Mouse (Mus musculus) hindbrain, postnatal 0 days (tissue): Measurements from ENCODE around the gene Pi4k2a. TPM values are rescaled to one million over a fixed set of nuclear protein-coding genes. Genes with fewer than 3 reads are reported as not detected.

ENCODE experiments used
- ATAC-seq: fragments of 200-750 bp; cut with Nextera tagmentation; 2 replicates; pipeline ENCODE4 v1.8.0; 2017; ENCODE audit warnings: mild to moderate bottlenecking, moderate TSS enrichment, moderate library complexity
- DNase-seq: peaks from one replicate; pipeline ENCODE4 v3.0.0-alpha.2; 2015; ENCODE audit warnings: low spot score
- H3K27ac ChIP-seq: fragments of 300-500 bp; sonication (generic); 2 replicates; pipeline ENCODE4 v1.5.1; 2014; ENCODE audit warnings: mild to moderate bottlenecking
- H3K27me3 ChIP-seq: fragments of 300-500 bp; sonication (generic); 2 replicates; pipeline ENCODE4 v1.6.1; 2014; ENCODE audit warnings: low read length, mixed read lengths; ENCODE audit not compliant: insufficient read depth
- H3K36me3 ChIP-seq: fragments of 300-500 bp; sonication (generic); 2 replicates; pipeline ENCODE4 v1.6.1; 2014; ENCODE audit warnings: low read length, mixed read lengths; ENCODE audit not compliant: insufficient read depth
- H3K4me1 ChIP-seq: fragments of 300-500 bp; sonication (generic); 2 replicates; pipeline ENCODE4 v1.6.1; 2014; ENCODE audit warnings: antibody characterized with exemption, low read length, mixed read lengths; ENCODE audit not compliant: insufficient read depth
- H3K4me2 ChIP-seq: fragments of 300-500 bp; sonication (generic); 2 replicates; pipeline ENCODE4 v1.6.1; 2014; ENCODE audit warnings: low read depth, mild to moderate bottlenecking, low read length, moderate library complexity, mixed read lengths
- H3K4me3 ChIP-seq: fragments of 300-500 bp; sonication (generic); 2 replicates; pipeline ENCODE4 v1.5.1; 2014; ENCODE audit warnings: low read length
- H3K9ac ChIP-seq: fragments of 300-500 bp; sonication (generic); replicated peaks from 2 replicates; pipeline ENCODE4 v1.6.1; 2014; ENCODE audit warnings: mild to moderate bottlenecking, low read length, moderate library complexity, mixed read lengths
- H3K9me3 ChIP-seq: fragments of 300-500 bp; sonication (generic); 2 replicates; pipeline ENCODE4 v1.6.1; 2016; ENCODE audit warnings: low read length, mixed read lengths
- CTCF ChIP-seq: IDR thresholded peaks from 2 replicates; pipeline ENCODE4 v1.5.1; 2016; ENCODE audit warnings: antibody characterized with exemption, control low read depth, low read depth
- WGBS: fragments of 180-500 bp; shearing (Covaris S2); extraction: QIAGEN DNeasy Blood & Tissue Kit; methylation state at CpG from one replicate; pipeline ENCODE4 v1.1.7; 2014; 5-methylcytosine and 5-hydroxymethylcytosine counted together
- polyA plus RNA-seq: library from polyadenylated mRNA; unstranded; fragments of >200 nt; fragmentation: Nextera tagmentation; extraction: Ambion mirVana; gene quantifications from 2 replicates; pipeline ENCODE4 v1.2.1, GENCODE M21; 2015
- total RNA-seq: library from RNA; depleted of rRNA; stranded (reverse); fragments of >200 nt; gene quantifications from 2 replicates; pipeline ENCODE4 v1.2.3, GENCODE M21; 2014; rRNA removed

Gene Pi4k2a
- 18.3 and 21.7 TPM in 2 replicates for total RNA-seq
- 33.9 and 36.4 TPM in 2 replicates for polyA plus RNA-seq

- no peak for TF ChIP-seq CTCF
- no peaks in the 10 kb centered on the region for H3K9me3 ChIP-seq
- no peaks in the 10 kb centered on the region for H3K27me3 ChIP-seq
- peak within 1 kb of the TSS; percentile 90 for H3K9ac ChIP-seq
- H3K27ac ChIP-seq = peak within 1 kb of the TSS; percentile 93
- peak; percentile 98 for ATAC-seq
- H3K4me1 ChIP-seq = peaks cover 10% of the 10 kb centered on the region
- under 1% methylated on average over 55 of the region's 55 CpGs for WGBS
- DNase-seq = peak; percentile 100
- H3K4me2 ChIP-seq = peak within 1 kb of the TSS; percentile 66
- H3K4me3 ChIP-seq = peak within 1 kb of the TSS; percentile 85
- H3K36me3 ChIP-seq = no peaks in the 10 kb centered on the region
These were observed at the start of gene Pi4k2a for GRCm38 (mm10) chr19:42089748-42090595. TSS of gene Pi4k2a (plus strand) at chr19:42090470.

GRCm38 (mm10) chr19:42043988-42044387, 46.3 kb upstream of the Pi4k2a start:
- Histone ChIP-seq H3K4me1 (peaks cover 4% of the 10 kb centered on the region; the same call in 1 of the 2 replicates), H3K27ac (no peak overlapping the region), H3K36me3 (no peaks in the 10 kb centered on the region), H3K4me2 (no peak overlapping the region), H3K9me3 (no peaks in the 10 kb centered on the region), H3K4me3 (no peak overlapping the region), H3K9ac (no peak overlapping the region), H3K27me3 (no peaks in the 10 kb centered on the region)
- no peak for TF ChIP-seq CTCF
- ATAC-seq (no peak), DNase-seq (no peak)
- 97% methylated on average over 6 of the region's 6 CpGs for WGBS

DNA sequence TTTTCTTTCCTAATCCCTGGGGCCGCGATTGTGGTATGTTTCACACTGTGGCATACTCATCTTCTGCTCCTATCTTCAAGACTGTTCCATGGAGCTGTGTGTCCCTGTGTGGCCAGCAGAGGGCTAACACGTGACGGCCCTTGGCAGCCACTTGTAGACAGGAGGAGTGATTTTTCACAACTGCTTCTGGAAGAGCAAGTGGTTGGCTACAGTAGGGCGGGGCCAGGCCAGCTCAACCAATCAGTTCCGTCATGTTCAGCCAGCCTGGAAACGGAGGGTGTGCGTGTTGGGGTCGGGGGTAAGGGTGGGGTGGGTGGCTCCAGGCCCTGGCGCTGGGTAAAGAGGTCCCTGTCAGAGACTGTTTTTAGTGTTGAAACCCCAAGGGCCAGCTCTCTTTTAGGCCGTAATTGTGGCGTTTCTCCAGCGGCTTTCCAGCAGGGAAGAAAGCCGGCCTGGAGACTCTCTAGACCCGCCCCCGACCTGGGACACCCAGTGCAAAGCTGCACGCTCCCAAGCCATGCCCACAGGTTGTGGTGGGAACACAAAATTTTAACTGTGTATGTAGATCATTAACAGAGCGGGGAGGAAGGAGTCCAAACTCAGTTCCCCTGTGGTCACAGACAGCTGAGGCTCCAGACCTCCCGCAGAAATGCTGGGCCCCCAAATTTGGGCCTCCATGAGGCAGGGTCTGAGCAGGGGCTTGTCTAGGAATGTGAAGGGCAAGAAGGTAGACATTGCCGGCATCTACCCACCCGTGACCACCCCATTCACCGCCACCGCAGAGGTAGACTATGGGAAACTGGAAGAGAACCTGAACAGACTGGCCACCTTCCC, 44.8 kb upstream of the Pi4k2a start, which contains the start of gene Hoga1:
Gene Hoga1, plus strand, starts transcription at position 342 of the 834 bp plus-strand sequence.
- peak within 1 kb of the TSS; percentile 56 for H3K4me2 ChIP-seq
- peak; percentile 82 for DNase-seq
- 24% methylated on average over 23 of the region's 23 CpGs for WGBS
- peak within 1 kb of the TSS; percentile 25 for H3K4me3 ChIP-seq
- no peaks in the 10 kb centered on the region for H3K9me3 ChIP-seq
- H3K9ac ChIP-seq = 0 out of 2 replicates have a peak within 1 kb of the TSS, but pooled peaks have one; percentile 17
- ATAC-seq = peak; percentile 95
- H3K36me3 ChIP-seq = no peaks in the 10 kb centered on the region
- H3K27ac ChIP-seq = no peak within 1 kb of the TSS
- H3K4me1 ChIP-seq = peaks cover 4% of the 10 kb centered on the region; the same call in 1 of the 2 replicates
- H3K27me3 ChIP-seq = no peaks in the 10 kb centered on the region
- peak; percentile 89 for TF ChIP-seq CTCF

DNA sequence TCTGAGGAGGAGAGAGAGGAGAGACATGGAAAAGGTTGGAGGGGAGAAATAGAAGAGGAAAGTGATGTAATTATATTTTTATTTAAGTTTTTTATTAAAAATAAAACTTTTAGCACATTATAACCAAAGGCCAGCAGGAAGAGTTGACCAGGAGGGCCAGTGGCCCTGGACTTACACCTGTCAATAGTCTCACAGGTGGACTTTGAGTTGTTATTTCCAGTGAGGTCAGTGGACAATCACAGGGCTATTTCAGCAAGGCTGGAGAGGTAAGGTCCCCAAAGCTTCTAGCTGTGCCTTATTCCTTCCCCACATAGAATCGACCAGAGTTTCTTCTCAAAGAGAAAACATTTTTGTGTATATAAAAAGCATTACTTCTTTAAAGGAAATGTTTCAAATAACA, 40.0 kb upstream of the Pi4k2a start:
- no peak overlapping the region for H3K27ac ChIP-seq
- peaks cover 4% of the 10 kb centered on the region; the same call in 1 of the 2 replicates for H3K4me1 ChIP-seq
- no peaks in the 10 kb centered on the region for H3K36me3 ChIP-seq
- ATAC-seq = no peak
- no peak for DNase-seq
- H3K9me3 ChIP-seq = no peaks in the 10 kb centered on the region
- TF ChIP-seq CTCF = no peak
- H3K4me3 ChIP-seq = no peak overlapping the region
- 78% methylated on average over 1 of the region's 1 CpGs for WGBS
- no peak overlapping the region for H3K9ac ChIP-seq
- no peak overlapping the region for H3K4me2 ChIP-seq
- no peaks in the 10 kb centered on the region for H3K27me3 ChIP-seq

GRCm38 (mm10) chr19:42051351-42051750, 38.9 kb upstream of the Pi4k2a start:
- DNase-seq = no peak
- Histone ChIP-seq H3K4me2 (no peak overlapping the region), H3K4me3 (no peak overlapping the region), H3K9me3 (no peaks in the 10 kb centered on the region), H3K36me3 (no peaks in the 10 kb centered on the region), H3K4me1 (no peaks in the 10 kb centered on the region), H3K27me3 (no peaks in the 10 kb centered on the region), H3K27ac (no peak overlapping the region), H3K9ac (no peak overlapping the region)
- WGBS = 86% methylated on average over 3 of the region's 3 CpGs
- ATAC-seq = no peak
- no peak for TF ChIP-seq CTCF

DNA sequence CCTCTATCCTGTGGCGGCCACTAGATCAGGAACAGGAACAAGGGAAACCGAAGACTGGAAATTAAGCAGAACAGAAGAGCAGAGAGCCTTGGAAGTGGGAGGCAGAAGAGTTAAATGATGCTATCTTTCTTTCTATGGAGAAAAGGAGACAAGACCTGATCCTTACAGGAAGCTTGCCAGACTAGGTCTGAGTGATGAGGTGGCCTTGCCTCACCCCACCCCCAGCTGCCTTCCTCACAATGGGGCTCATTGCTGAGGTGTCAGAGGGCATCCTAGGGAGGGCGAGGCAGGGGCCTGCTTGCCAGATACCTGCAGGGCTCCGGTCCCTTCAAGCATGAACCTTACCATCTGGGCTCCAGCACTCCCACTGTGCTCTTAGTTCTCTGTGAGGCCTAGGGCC, 38.3 kb upstream of the Pi4k2a start, which contains the start of gene 4933411K16Rik:
Gene 4933411K16Rik, plus strand, starts transcription at position 301 of the 400 bp plus-strand sequence.
- H3K27ac ChIP-seq = no peak within 1 kb of the TSS
- H3K9ac ChIP-seq = no peak within 1 kb of the TSS
- no peaks in the 10 kb centered on the region for H3K4me1 ChIP-seq
- no peak within 1 kb of the TSS for H3K4me3 ChIP-seq
- no peaks in the 10 kb centered on the region for H3K9me3 ChIP-seq
- WGBS = 70% methylated on average over 4 of the region's 4 CpGs
- ATAC-seq = no peak
- no peaks in the 10 kb centered on the region for H3K36me3 ChIP-seq
- no peak for DNase-seq
- no peak within 1 kb of the TSS for H3K4me2 ChIP-seq
- H3K27me3 ChIP-seq = no peaks in the 10 kb centered on the region
- TF ChIP-seq CTCF = no peak
